Mouse (Mus musculus): ENCODE results near the gene Ptprcap. TPM values are rescaled to one million over a fixed set of nuclear protein-coding genes. Genes with fewer than 3 reads are reported as not detected.

Gene Ptprcap
- total and polyA plus RNA-seq, 3 experiments, result 1.1 to 6.4 (median 1.7) TPM

DNA sequence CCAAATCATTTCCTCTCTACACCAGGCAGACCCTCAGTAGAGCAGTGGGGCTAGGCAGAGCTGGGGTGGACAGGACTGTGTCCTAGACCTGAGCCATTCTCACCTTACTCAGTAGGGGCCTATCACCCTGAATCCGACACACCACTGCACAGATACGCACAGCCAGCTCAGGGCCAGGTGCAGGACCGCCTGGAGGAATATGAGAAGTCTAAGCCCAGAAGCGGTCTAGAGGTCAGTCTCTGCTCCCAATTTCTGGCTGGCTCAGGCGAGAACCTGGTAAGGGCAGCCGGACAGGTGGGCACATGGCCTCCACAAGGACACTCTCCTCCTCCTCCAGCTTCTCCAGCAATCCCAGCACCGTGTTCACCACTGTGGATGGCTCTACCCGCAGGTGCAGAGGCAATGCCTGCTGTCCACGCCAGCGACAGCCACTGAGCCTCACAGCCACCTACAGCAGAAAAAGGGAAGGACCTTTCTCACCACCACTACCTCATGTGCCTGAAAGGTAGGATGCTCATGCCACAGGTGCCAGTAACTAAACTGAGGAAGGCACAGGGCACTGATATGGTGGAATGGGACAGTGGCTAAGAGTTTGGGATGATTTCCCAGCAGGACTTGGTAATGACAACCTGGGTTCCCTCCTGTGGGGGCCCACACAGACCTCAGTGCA, 17.5 kb downstream of the Ptprcap start:
- Histone ChIP-seq H3K4me3 (no peak overlapping the region), H3K79me2 (replicated peaks; ENCODE audit: control insufficient read depth, insufficient read depth, low read length) (no peaks in the 10 kb centered on the region), H3K36me3 (ENCODE audit: control insufficient read depth, insufficient read depth, low read length) (no peaks in the 10 kb centered on the region), H3K4me1 (ENCODE audit: control insufficient read depth, insufficient read depth, low read length) (peaks cover 8% of the 10 kb centered on the region), H3K9ac (ENCODE audit: low read depth, low read length) (peak overlapping the region; percentile 52; the same call in 1 of the 2 replicates), H3K27ac (peak overlapping the region; percentile 92), H3K27me3 (ENCODE audit: control insufficient read depth, insufficient read depth, low read length) (no peaks in the 10 kb centered on the region)
- intact Hi-C loops (cut with DNase I), result loop anchor here (1.0 to 2.0 kb wide), 2 partner anchors 21 to 58 kb away; partner anchors contain the start of gene Ppp1ca
- WGBS, result 81% methylated on average over 10 of the region's 10 CpGs
- peak in 1 of 2 experiments; percentile 30 for DNase-seq
- TF ChIP-seq CTCF (IDR thresholded peaks at IDR 0.05) (no peak), POLR2A (IDR thresholded peaks at IDR 0.05; ENCODE audit: insufficient read depth, low read depth, low read length) (no peak), EP300 (IDR thresholded peaks at IDR 0.05; ENCODE audit: insufficient read depth, low read depth, low read length) (no peak)

DNA sequence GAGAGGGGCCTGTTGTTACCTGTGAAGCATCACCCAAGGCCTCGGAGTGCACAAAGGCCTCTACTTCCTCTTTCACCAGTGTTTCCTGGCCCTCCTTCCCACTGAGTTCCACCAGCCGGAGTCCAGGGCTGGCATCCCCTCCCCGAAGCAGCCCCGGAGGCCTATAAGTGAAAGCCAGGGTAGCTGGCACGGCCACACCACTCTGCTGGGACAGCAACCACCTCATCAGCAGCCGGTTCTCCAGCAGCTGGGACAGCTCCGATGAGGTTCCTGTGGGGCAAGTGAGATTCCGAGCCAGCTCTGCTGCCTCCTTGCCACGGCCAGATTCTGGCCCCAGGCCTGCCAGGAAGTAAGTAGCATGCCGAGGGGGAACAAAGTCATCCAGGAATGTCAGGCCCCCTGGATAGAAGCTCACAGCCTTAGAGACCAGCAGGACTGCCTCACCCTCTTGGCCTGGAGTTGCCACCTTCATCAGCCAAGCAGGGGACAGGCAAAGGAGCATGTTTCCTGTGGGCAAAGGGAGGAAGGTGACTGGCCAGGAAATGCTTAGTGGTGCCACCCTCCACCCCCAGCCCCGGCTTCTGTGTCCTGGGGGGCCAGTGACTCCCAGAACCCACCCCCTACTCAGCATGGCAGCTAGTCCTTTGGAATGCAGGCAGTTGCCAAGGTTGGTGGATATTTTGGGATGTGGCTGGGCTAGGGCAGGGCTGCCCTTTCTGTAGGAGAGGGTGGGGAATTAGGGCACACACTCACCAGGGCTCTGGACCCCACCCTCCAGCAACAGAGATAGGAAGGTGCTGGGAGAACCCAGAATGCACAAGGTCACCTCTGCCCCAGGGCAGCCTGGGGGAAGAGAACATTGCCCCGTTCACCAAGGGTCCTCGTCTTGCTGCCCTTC, 18.2 kb downstream of the Ptprcap start:
- 21% methylated on average over 13 of the region's 13 CpGs for WGBS
- DNase-seq, result peak; percentile 65 to 73
- Histone ChIP-seq H3K4me1 (ENCODE audit: control insufficient read depth, insufficient read depth, low read length) (peaks cover 10% of the 10 kb centered on the region), H3K9ac (ENCODE audit: low read depth, low read length) (peak overlapping the region; percentile 52), H3K27me3 (ENCODE audit: control insufficient read depth, insufficient read depth, low read length) (no peaks in the 10 kb centered on the region), H3K79me2 (replicated peaks; ENCODE audit: control insufficient read depth, insufficient read depth, low read length) (no peaks in the 10 kb centered on the region), H3K4me3 (peak overlapping the region; percentile 12; the same call in 1 of the 2 replicates), H3K36me3 (ENCODE audit: control insufficient read depth, insufficient read depth, low read length) (no peaks in the 10 kb centered on the region), H3K27ac (peak overlapping the region; percentile 92)
- TF ChIP-seq POLR2A (IDR thresholded peaks at IDR 0.05; ENCODE audit: insufficient read depth, low read depth, low read length), result peak; percentile 49; the same call in 1 of the 2 replicates
- TF ChIP-seq CTCF (IDR thresholded peaks at IDR 0.05), result no peak
- peak; percentile 54; the same call in 1 of the 2 replicates for TF ChIP-seq EP300 (IDR thresholded peaks at IDR 0.05; ENCODE audit: insufficient read depth, low read depth, low read length)
- intact Hi-C loops (cut with DNase I), result loop anchor here (2.0 kb wide), 1 partner anchor 57 kb away; no protein-coding TSS in a partner anchor

DNA sequence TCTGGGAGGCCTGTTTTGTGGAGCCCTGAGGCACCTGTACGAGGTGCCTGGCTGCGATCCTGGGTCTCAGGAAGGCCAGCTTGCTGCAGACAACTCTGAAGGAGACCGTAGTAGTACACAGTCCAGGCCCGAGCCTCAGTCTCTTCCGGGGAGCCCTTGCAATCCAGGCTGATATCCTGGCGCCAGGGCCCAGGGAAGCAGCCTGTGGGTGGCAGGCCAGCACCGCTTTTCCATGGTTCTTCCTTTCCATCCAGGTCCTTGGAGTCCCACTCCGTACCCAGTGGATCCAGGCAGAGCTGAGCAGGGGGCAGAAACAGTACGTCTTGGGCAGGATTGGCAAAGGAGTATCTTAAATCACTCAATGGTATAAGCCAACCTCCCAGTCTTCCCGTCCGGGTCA, 19.5 kb downstream of the Ptprcap start:
- peak overlapping the region; percentile 92 for H3K27ac ChIP-seq
- H3K9ac ChIP-seq (ENCODE audit: low read depth, low read length), result peak overlapping the region; percentile 6; the same call in 1 of the 2 replicates
- peak in 1 of 2 experiments; percentile 34 for DNase-seq
- H3K4me1 ChIP-seq (ENCODE audit: control insufficient read depth, insufficient read depth, low read length), result peaks cover 10% of the 10 kb centered on the region
- H3K36me3 ChIP-seq (ENCODE audit: control insufficient read depth, insufficient read depth, low read length), result no peaks in the 10 kb centered on the region
- 60% methylated on average over 11 of the region's 11 CpGs for WGBS
- H3K27me3 ChIP-seq (ENCODE audit: control insufficient read depth, insufficient read depth, low read length), result no peaks in the 10 kb centered on the region
- no peaks in the 10 kb centered on the region for H3K79me2 ChIP-seq (replicated peaks; ENCODE audit: control insufficient read depth, insufficient read depth, low read length)
- intact Hi-C loops (cut with DNase I), result no loop called here
- H3K4me3 ChIP-seq, result no peak overlapping the region
- 0 out of 2 replicates have a peak, but pooled peaks have one; percentile 23 for TF ChIP-seq POLR2A (IDR thresholded peaks at IDR 0.05; ENCODE audit: insufficient read depth, low read depth, low read length)
- TF ChIP-seq CTCF (IDR thresholded peaks at IDR 0.05), result peak; percentile 51
- TF ChIP-seq EP300 (IDR thresholded peaks at IDR 0.05; ENCODE audit: insufficient read depth, low read depth, low read length), result no peak

DNA sequence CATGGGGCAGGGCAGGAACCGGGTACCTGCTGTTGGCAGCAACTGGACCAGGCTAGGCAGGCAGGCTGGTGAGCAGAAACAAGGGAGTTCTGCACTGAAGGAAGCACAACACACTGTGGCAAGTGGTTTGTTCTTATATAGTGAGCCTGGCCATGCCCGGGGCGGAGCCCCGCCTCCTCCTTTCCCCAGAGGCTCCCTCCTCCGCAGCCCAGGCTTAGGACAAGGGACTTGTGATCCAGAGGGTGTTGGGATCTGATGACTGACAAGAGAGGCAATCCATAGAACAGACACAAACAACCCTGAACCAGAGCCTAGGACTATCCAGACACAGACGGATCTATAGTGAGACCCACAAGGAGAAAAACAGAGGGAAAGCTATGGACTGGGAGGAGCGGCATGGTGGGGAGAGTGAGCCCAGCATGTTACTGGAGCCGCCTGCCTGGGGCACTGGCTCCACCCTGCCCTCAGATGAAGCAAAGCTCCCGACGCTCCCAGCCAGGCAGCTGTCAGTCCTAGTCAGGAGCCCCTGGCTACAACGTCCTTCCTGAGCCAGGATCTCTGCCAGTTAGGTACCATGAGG, 22.1 kb downstream of the Ptprcap start, which contains the start of gene Carns1:
Gene Carns1, minus strand, starts transcription at position 112 of the 580 bp plus-strand sequence.
- peaks cover 7% of the 10 kb centered on the region for H3K4me1 ChIP-seq (ENCODE audit: control insufficient read depth, insufficient read depth, low read length)
- intact Hi-C loops (cut with DNase I), result no loop called here
- no peaks in the 10 kb centered on the region for H3K79me2 ChIP-seq (replicated peaks; ENCODE audit: control insufficient read depth, insufficient read depth, low read length)
- no peaks in the 10 kb centered on the region for H3K36me3 ChIP-seq (ENCODE audit: control insufficient read depth, insufficient read depth, low read length)
- no peaks in the 10 kb centered on the region for H3K27me3 ChIP-seq (ENCODE audit: control insufficient read depth, insufficient read depth, low read length)
- peak; percentile 60 to 69 for DNase-seq
- 8% methylated on average over 11 of the region's 11 CpGs for WGBS
- TF ChIP-seq POLR2A (IDR thresholded peaks at IDR 0.05; ENCODE audit: insufficient read depth, low read depth, low read length), result peak; percentile 69
- TF ChIP-seq EP300 (IDR thresholded peaks at IDR 0.05; ENCODE audit: insufficient read depth, low read depth, low read length), result no peak
- peak within 1 kb of the TSS; percentile 36 for H3K4me3 ChIP-seq
- H3K9ac ChIP-seq (ENCODE audit: low read depth, low read length), result peak within 1 kb of the TSS; percentile 65
- peak within 1 kb of the TSS; percentile 79 for H3K27ac ChIP-seq

DNA sequence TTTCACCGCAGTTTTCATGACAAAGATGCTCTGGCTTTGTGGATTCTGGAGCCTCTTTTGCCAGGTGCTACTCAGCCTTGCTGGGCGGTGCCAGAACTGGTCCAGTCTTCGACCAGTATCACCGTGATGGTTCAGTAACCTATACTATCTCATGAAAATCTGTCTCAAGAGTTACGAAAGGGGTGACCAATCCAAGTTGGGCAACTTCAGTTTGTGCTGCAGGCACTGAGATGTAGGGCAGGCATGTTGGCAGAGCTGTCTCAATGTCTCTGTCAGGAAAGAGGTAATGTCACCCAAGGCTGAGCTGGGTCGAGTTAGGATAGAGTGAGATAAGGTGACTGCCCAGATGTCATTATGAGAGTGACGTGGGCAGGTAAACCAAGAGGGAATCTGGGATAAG, 27.0 kb downstream of the Ptprcap start:
- DNase-seq, result no peak
- Histone ChIP-seq H3K4me3 (no peak overlapping the region), H3K79me2 (replicated peaks; ENCODE audit: control insufficient read depth, insufficient read depth, low read length) (no peaks in the 10 kb centered on the region), H3K4me1 (ENCODE audit: control insufficient read depth, insufficient read depth, low read length) (peaks cover 8% of the 10 kb centered on the region; the same call in 1 of the 2 replicates), H3K9ac (ENCODE audit: low read depth, low read length) (no peak overlapping the region), H3K27ac (no peak overlapping the region), H3K36me3 (ENCODE audit: control insufficient read depth, insufficient read depth, low read length) (no peaks in the 10 kb centered on the region), H3K27me3 (ENCODE audit: control insufficient read depth, insufficient read depth, low read length) (no peaks in the 10 kb centered on the region)
- intact Hi-C loops (cut with DNase I), result no loop called here
- WGBS, result 87% methylated on average over 7 of the region's 7 CpGs
- TF ChIP-seq POLR2A (IDR thresholded peaks at IDR 0.05; ENCODE audit: insufficient read depth, low read depth, low read length) (no peak), CTCF (IDR thresholded peaks at IDR 0.05) (no peak), EP300 (IDR thresholded peaks at IDR 0.05; ENCODE audit: insufficient read depth, low read depth, low read length) (no peak)
